Mouse (Mus musculus) testis, postnatal 10 days (tissue): ENCODE measurements at regions not wholly inside any gene's neighbourhood (a gene's known extent, or its start where the extent isn't known, plus 50 kb on each side); places are given as distances from the start of the nearest gene placed in this dataset.

ENCODE experiments used
- DNase-seq: peaks from one replicate; pipeline ENCODE4 v3.0.0; 2021; ENCODE audit warnings: low spot score

DNA sequence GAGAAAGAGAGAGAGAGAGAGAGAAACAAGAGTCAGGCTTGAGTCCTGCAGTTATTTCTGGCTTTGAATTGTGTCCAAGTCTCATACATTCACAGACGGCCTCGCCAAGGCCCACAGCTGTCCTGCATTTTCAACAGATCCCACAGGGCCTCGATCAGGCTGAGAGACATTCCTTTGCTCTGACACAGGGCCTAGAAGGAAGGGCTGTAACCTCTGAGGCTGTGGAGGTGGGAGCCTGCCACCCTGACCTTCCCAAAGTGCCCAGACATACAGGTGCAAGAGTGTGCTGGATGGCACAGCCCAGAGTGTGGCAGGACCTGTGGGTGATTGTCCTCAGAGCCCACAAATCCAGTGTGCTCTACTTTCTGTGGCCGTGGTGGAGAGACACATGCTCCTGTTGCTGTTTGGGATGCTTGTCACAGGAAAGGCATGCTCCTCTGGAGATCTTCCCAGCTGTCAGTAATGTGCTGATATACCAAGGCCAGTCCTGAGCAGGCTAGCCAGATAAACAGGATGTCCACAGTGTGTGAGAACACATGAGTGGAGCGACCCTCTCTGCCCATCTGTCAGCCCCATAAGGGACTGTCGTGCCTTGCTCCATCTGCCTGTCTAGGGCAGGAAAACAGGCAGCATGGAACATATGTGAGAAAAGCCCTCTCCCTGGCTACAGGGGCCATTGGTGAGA lies 151.2 kb upstream of the Gm5148 start:
- DNase-seq = peak; percentile 57

DNA sequence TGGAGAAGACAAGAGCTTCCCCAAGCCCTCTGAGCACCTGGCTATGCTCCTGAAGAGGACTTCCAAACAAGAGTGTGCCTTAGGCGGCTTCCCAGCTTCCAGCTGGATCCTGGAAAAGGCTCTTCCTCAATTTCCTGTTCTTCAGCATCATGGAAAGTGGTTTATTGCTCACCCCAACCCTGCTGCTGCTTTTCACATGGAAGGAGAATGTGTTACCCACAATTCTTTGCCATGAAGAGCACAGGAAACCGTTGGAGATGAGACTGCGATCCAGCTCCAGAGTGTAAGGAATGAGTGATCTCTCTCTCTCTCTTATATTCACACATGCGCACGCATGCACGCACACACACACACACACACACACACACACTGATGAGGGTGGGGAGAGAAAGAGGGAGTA lies 150.6 kb upstream of the Gm5148 start:
- DNase-seq = no peak

DNA sequence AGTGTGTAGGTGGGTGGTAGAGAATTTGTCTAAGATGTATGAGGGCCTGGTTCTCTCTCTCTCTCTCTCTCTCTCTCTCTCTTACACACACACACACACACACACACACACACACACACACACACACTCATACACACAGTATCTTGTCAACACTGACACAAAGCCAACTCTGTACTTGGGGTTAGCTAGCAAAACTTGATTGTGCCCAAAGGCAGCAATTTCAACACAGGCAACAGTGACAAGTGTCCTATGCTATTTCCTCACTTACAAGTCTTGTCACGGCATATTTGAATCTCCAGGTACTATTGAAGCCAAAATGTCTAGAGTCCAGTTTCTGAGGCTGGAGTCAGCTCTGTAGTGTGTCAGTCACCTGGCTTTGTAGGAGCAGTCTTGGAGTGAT lies 150.1 kb upstream of the Gm5148 start:
- DNase-seq = no peak

DNA sequence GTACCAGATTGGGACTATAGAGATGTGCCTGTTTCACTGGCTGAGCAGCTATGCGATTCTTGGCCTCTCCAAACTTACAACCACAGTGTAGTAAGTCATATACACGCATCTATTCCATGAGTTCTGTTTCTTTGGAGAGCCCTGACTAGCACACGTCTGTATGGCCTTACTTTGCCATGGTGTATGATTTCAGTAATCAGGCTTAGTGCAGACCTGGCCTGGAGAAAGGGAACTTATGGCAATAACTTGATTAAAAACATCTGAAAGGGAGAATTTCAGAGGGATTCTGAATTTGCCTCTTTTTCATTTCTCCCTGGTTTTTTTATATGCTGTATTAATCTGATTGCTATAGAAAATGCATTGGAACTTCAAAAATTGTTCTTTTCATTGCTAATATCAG lies 148.0 kb upstream of the Gm5148 start:
- no peak for DNase-seq

DNA sequence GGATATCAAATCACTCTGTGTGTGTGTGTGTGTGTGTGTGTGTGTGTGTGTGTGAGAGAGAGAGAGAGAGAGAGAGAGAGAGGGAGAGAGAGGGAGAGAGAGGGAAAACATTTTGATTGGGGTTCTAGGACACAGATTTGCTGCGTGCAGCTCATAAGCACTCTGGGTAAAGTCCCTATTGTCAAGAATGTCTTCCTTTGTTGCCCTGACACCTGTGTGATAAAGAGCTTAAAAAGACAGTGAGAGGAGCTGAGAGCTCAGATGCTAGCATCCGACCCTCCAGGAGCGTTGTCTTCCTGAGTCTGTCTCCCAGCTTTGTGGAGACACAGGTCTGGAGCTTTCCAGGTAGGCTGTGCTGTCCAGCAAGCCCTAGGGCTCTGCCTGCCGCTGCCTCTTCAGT lies 146.8 kb upstream of the Gm5148 start:
- DNase-seq = no peak

DNA sequence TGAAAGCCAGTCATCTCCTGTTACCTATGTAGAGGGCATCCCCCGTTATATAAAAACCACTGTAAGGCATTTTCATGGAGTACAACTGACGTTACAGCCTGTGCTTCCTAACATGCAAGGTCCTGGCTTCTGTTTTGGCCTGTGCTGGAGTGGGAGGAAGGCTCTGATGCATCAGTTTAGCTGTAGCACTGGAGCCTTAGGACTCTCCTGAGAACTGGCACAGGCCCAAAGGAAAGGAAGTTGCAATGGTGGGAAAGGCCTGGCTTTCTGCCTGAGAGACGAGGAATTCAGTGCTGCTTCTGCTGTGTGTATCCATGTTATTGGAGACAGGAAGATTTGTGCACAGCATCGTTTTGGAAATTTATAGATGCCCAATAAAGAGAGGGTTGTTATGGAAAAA lies 144.2 kb upstream of the Gm5148 start:
- no peak for DNase-seq

DNA sequence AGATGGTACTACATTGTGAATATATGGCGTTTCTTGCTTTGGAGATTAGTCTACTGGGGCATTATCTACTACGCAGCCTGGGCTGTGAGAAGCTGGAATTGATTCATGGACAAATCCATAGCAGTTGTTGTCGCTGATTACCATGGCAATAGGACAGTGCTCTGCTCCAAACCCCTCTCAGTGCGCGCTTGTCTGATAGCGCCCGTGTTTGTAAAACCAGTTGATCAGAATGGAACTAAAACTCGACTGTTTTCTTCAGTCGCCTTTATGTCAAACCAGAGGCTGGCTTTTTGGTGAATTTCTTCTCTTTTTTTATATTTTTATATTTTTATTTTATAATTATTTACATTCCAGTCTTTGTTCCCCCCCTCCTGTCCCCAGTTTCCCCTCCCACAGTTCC lies 138.5 kb upstream of the Gm5148 start:
- DNase-seq = no peak

DNA sequence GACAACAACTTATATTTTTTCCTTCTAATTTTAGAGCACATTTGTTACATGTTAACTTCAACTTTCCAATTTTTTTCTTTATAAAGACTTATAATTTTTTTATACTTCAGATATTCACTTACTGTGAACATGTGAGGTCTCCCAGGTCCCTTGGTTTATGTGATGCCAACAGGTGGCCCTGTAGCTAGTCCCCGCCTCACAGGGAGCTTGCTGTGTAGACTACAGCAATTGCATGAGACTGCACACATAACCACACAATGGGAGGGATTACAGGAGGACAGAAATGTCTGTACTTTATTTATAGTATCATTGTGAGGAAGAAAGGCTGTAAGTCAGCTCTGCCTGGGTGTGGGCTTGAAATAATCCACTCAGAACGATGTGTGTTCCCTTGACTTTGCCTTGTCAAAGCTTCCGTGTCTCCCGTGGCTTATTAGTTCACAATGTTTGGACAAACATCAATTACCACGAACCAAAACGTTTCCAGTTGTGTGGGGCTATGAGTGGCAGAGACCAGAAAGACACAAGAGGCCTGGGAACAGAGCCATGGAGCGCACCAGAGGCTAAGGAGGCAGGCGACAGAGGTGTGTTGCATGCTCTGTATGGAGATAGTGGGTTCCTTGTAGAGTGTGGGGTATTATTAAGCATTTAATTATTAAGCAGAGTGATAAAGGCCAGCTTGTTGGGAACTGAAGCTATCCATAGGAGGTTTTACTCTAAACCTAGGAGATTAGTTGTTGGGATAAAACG lies 136.6 kb upstream of the Gm5148 start:
- DNase-seq = no peak

DNA sequence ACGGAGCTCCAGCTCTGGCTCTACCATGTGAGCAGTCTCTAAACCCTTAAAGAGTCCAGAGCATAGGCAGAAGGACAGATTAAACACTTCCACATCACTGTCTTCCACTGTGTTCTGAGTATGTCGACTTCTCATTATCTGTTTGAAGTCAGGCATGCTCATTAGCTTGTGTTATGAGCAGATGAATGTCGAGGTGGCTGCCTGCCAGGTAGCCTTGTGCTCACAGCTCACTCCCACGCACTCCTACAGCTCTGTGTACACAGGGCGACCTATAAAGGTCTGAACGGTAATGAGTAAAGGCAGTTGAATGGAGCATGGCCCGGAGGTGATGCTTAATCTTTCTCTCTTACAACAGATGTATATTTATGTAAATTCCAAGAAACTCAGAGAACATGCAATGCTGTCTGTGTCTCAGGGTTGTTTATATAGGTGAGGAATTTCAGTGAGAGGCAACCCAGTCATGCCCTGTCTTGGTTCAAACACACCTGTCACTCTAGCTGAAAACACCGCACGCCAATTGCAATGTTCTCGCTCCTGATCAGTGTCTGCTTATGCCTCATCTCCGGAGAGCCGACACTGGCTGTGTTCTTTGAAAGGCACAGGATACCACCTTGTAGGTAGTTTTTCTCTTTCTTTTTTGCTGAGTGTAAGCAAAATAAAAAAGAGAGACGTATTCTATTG lies 135.9 kb upstream of the Gm5148 start:
- DNase-seq = peak; percentile 68

DNA sequence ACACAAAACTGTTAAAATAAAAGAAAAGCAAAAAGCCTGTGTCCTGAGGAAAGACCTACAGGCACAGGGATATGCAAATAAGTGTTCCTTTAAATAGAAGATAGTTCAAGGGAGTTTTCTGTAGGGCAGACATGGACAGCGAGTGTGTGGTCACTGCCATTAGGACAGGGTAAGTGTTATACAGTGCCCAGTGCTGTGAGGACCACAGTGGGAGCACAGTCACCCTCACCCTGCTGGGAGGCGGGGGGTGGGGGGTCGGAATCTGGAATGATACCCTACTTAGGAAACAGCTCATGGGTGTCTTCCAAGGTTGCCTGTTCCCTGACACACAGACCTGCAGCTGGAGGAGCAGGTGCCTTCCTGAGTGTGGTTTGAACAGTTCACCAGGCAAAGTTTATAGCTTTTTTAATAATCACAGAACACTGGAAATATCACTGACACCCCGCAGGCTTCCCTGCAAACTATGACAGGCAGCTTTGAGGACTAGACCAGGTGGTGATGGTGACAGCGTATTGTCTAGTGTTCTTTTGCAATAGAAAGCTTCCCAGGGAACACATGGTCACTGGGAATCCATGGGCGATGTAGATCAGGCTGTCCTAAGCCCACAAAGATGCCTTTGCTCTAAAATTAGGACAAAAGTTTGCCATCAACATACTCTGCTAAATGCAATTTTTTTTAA lies 134.5 kb upstream of the Gm5148 start:
- no peak for DNase-seq

DNA sequence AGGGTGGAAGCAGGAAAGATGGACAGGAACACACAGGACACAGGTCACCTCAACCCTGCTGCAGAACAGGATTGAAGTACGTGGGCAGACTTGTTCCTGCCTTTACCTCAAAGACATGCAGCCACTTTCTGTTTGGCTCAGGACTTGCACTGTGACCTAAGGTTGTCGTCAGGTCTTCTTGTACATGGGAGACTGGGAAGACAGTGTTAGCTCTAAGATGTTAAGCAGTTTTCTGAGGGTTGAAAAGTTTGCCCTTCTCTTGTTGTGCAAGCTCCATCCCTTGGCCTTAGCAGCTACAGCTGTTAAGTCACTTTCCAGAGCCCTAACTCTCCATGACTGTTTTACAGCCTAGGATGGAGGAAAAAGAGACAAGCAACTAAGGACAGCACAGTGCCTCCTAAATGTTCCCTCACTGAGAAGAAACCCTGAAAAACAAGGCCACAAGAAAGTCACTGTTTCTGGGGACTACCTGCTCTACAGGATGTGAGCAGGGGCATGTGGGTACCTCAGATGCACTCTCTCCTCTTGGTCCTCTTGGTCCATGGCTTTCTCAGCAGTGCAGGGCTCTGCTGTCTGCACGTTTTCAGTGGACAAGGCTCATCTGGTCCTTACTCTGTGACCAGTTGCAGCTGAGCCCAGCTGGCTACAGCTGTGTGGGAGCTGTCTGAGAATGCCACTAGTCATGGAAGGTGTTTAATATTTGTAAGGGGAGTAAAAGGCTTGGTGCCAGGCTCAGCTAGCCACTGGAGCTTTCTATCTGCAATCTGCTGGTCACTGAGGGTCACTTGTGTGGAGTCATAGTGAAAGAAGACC lies 122.1 kb upstream of the Gm5148 start:
- peak; percentile 51 for DNase-seq

DNA sequence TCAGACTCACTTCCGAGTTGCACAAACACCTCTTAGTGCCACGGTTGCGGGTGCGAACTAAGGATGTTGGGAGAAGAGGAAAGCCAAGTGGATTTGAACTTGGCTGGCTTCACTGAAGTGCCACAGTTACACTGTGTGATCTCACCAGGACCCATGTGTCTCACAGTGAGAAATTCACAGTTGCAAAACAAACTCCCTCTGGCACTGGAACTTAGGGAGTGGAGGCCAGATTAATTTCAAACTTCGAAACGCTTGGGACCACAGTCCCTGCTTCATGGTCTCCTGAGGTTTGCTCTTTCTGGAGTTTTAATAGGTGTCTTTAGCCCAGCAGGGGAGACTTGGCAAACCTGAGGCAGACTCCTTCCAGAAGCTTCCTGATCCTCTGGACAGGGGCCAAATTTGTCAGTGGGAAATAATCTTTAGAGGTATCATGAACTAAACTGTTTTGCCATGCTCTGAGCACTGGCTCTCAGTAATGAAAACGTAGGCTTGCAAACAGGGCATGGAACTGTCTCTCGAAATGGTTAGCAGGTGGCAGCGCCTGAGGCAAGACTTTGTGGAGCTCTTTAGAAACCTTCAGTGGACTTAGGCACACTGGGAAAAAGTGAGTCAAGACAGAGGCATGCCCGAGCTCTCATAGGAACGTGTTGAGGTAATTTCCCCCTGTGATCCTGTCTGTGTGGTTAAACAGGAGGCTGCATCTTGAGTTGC lies 121.2 kb upstream of the Gm5148 start:
- no peak for DNase-seq

DNA sequence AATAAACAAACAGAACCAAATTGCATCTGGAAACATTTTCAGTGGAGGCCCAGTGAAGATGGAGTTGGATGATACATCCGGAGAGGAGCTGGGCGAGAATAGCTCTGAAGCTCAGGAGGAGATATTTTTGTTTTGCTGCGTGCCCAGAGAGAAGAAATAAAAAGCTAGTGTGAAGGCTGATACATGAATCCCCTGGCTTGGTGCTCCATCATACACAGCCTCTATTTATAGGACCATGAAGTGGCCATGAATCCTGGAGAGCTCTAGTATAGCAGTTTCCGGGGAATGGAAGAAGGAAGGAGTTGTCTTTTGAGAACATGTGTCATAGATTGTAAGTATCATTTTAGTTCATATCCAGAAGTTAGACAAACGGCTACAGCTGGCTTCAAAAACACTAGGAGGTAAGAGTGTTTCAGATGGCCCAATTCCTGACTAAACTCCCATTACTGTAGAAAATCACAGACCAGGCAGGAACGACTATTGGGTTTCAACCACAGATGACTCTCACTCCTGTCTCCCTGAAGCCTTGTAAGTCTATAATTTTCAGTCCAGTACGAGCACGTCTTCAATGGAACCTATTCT lies 120.5 kb upstream of the Gm5148 start:
- DNase-seq = no peak

DNA sequence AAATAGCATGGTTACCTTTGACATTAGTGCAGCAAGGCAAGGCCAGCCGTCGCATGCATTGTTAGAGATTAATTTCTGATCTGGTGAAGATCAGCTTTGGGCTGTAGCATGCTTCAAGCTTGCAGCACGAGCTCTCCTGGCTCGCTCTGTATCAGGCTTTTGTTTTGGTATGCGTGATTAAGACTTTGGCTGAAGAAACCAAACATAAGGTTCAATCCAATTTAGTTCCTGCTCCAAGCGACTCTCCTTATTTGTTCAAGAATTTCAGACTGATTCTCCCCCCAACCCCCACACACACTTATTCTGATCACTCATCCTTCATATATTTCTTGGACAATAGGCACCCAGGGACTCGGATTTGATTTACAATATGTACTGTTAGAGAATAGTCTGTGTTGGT lies 118.0 kb upstream of the Gm5148 start:
- DNase-seq = no peak

DNA sequence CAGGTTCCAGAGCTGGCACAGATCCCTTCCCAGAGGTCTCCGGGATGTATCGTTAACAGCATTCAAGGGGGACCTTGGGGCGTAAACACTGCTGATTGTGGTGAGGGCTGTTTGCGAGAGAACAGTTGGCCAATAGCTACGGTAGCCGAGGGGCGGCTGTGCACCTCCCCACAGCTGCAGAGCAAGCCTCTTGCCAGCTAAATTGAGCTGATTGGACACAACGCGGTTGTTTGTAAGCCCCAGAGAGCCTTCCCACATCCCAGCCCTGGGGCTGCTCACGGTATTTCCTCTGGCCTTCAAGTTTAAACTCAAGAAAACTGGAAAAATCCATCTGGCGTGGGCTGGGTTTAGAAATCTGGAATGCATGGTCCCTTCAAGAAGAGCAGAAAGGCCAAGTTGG lies 114.6 kb upstream of the Gm5148 start:
- DNase-seq = peak; percentile 66

DNA sequence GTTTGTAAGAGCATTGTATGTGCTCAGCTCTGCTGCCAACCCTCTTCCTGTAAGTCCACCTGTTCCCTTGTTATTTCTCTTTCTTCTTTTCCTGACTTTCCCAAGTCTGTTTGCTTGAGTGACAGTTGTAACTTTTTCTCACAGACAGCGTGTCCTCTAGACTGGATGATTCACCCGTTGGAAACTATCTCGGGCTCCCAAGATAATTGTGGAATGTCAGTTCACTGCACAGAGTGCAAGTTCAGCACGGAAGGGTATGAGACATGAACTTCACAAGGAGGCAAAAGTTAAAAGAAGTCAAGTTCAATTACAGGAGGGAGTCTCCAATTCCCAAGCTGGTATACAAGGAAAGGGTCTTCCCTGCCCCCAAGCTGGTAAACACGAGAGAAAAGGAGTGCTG lies 112.5 kb upstream of the Gm5148 start:
- no peak for DNase-seq

DNA sequence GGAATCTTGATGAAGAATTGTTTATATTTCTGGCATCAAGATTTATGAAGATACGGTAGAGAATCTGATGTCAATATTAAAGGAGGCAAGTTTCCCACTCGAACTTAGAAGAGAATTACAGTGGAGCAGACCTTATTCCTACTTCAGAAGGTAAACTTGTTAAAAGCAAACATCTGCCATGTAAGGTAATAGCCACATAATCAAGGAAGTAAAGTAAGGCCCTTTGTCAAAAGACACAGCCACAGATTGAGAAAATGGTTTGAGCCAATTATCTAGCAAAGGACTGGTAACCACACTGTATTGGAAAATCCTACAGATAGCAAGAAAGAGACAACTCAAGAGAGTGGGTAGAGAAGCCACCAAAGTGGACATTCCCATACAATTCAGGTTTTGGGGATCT lies 111.4 kb upstream of the Gm5148 start:
- no peak for DNase-seq

DNA sequence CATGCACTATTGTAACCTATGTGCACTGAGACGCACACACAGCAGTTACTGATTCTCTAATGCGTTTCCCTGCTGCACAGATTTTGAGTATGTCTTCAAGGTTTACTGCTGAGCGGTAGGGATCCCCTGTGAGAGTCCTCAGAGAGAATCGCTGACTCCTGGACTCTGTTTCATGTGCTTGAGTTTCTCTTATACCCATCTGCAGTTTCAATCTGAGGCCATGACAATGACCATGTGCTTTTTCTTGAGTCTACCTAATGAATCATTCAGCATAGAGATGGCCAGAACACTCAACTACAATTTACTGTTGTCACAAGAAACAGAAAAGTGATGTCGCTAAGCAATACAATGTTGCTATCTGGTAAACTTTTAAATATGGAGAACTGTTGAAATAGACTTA lies 110.8 kb upstream of the Gm5148 start:
- DNase-seq = no peak

DNA sequence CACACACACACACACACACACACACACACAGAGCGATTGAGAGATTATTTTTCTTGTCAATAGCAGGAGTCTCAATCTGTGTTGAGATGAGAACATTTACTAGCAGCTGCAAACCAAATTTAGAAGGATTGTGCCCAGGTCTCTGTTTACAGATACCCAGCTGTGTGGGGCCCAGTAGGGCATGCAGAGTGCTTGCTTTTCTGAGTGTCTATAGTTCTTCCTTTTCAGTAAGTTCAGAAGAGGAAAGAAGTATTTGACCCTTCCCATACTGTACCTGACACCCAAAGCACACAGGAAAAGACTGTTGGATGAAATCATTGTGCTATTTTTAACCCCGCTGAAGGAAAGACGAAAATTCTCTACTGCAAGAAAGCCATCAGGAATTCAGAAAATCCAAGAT lies 110.3 kb upstream of the Gm5148 start:
- no peak for DNase-seq

DNA sequence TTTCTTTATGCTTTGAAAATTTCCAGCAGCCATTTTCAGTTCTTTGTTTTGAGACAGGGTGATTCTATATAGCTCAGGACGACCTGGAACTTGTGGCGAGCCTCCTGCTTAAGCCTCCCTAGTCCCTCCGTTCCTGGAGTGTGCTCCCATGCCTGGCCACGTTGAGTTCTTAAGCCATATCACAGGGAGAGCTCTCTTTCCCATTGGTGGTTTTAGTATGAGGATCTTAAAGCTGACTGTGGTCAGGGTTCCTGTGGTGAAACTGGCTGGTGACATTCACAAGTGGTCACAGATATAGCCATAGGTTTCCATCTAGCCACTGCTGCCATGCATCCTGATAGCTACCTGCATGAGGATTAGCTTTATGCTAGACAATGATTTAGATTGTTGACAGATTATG lies 109.1 kb upstream of the Gm5148 start:
- no peak for DNase-seq

DNA sequence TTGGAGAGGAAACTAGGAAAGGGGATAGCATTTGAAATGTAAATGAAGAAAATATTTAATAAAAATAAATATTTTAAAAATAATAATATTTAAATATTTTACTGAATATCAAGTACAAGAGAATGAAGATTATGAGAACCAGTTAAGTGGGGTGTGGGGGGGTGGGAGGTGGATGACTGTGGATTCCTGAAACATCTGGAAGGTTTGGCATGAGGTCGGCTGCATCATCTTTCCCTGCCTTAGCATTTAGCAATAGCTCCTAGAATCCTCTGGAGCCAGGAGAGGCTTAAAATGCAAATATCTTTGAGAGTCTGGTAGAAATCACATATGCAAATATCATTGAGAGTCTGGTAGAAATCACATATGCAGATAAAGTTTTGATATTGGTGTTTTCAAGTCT lies 103.3 kb upstream of the Gm5148 start:
- DNase-seq = no peak
